Mouse (Mus musculus) intestine, embryonic 14.5 days (tissue): ENCODE results near the gene Tmem110. TPM values are rescaled to one million over a fixed set of nuclear protein-coding genes. Genes with fewer than 3 reads are reported as not detected.

Experiments
- ATAC-seq: fragments of 200-750 bp; cut with Nextera tagmentation; replicated peaks from 2 replicates; pipeline ENCODE4 v1.8.0; 2017; ENCODE audit warnings: low read depth, moderate number of reproducible peaks, moderate TSS enrichment, moderate library complexity; ENCODE audit not compliant: low FRiP score, low TSS enrichment
- DNase-seq: peaks from one replicate; pipeline ENCODE4 v3.0.0-alpha.2; 2018; ENCODE audit warnings: low spot score
- H3K27ac ChIP-seq: fragments of 300-500 bp; sonication (generic); 2 replicates; pipeline ENCODE4 v1.5.1; 2014; ENCODE audit warnings: low read depth, mild to moderate bottlenecking, control low read depth
- H3K27me3 ChIP-seq: fragments of 300-500 bp; sonication (generic); replicated peaks from 2 replicates; pipeline ENCODE4 v1.6.1; 2014; ENCODE audit warnings: low read length, control low read depth; ENCODE audit not compliant: control insufficient read depth, insufficient read depth
- H3K36me3 ChIP-seq: fragments of 300-500 bp; sonication (generic); 2 replicates; pipeline ENCODE4 v1.6.1; 2014; ENCODE audit warnings: low read length, control low read depth; ENCODE audit not compliant: control insufficient read depth, insufficient read depth
- H3K4me1 ChIP-seq: fragments of 300-500 bp; sonication (generic); replicated peaks from 2 replicates; pipeline ENCODE4 v1.6.1; 2014; ENCODE audit warnings: low read length, control low read depth, mixed read lengths; ENCODE audit not compliant: control insufficient read depth, insufficient read depth
- H3K4me2 ChIP-seq: fragments of 300-500 bp; sonication (generic); 2 replicates; pipeline ENCODE4 v1.6.1; 2014; ENCODE audit warnings: low read length
- H3K4me3 ChIP-seq: fragments of 300-500 bp; sonication (generic); 2 replicates; pipeline ENCODE4 v1.5.1; 2014; ENCODE audit warnings: low read depth, low read length, control low read depth, mixed read lengths
- H3K9ac ChIP-seq: fragments of 300-500 bp; sonication (generic); 2 replicates; pipeline ENCODE4 v1.6.1; 2014; ENCODE audit warnings: mild to moderate bottlenecking, low read length
- H3K9me3 ChIP-seq: fragments of 300-500 bp; sonication (generic); 2 replicates; pipeline ENCODE4 v1.6.1; 2016; ENCODE audit warnings: low read length, control low read depth; ENCODE audit not compliant: control insufficient read depth
- WGBS: fragments of 180-500 bp; shearing (Covaris S2); extraction: QIAGEN DNeasy Blood & Tissue Kit; methylation state at CpG from one replicate; pipeline ENCODE4 v1.1.7; 2014; 5-methylcytosine and 5-hydroxymethylcytosine counted together
- polyA plus RNA-seq: library from polyadenylated mRNA; unstranded; fragments of >200 nt; fragmentation: Nextera tagmentation; extraction: Ambion mirVana; gene quantifications from 2 replicates; pipeline ENCODE4 v1.2.1, GENCODE M21; 2014

Gene Tmem110
- polyA plus RNA-seq, 1 experiment from 2014 or later, result 24.9 TPM

GRCm38 (mm10) chr14:30879794-30880193 is 54.4 kb downstream of the Tmem110 start:
- no peak for DNase-seq
- Histone ChIP-seq H3K4me2 (no peak overlapping the region), H3K9ac (no peak overlapping the region)

GRCm38 (mm10) chr14:30880251-30880650 is 54.9 kb downstream of the Tmem110 start:
- WGBS, result 73% methylated on average over 8 of the region's 8 CpGs
- no peak overlapping the region for H3K4me3 ChIP-seq
- no peak overlapping the region for H3K27ac ChIP-seq
- H3K4me1 ChIP-seq, result peaks cover 7% of the 10 kb centered on the region
- no peak overlapping the region for H3K9ac ChIP-seq
- DNase-seq (no peak), ATAC-seq (no peak)
- peaks cover 8% of the 10 kb centered on the region for H3K36me3 ChIP-seq
- no peaks in the 10 kb centered on the region for H3K9me3 ChIP-seq
- no peak overlapping the region for H3K4me2 ChIP-seq
- H3K27me3 ChIP-seq, result no peaks in the 10 kb centered on the region

More at GRCm38 (mm10) chr14:30879794-30880193, 54.4 kb downstream of the Tmem110 start:
- H3K9me3 ChIP-seq, result no peaks in the 10 kb centered on the region
- peaks cover 11% of the 10 kb centered on the region for H3K36me3 ChIP-seq
- peak overlapping the region; percentile 70 for H3K27ac ChIP-seq
- 44% methylated on average over 9 of the region's 9 CpGs for WGBS
- ATAC-seq, result peak; percentile 57
- H3K4me1 ChIP-seq, result peaks cover 7% of the 10 kb centered on the region
- no peak overlapping the region for H3K4me3 ChIP-seq
- H3K27me3 ChIP-seq, result no peaks in the 10 kb centered on the region

GRCm38 (mm10) chr14:30880811-30881717 is 55.7 kb downstream of the Tmem110 start:
- Histone ChIP-seq H3K36me3 (no peaks in the 10 kb centered on the region; the same call in 1 of the 2 replicates), H3K27me3 (no peaks in the 10 kb centered on the region), H3K9ac (no peak overlapping the region), H3K27ac (no peak overlapping the region), H3K4me1 (peaks cover 7% of the 10 kb centered on the region), H3K4me2 (no peak overlapping the region), H3K4me3 (no peak overlapping the region), H3K9me3 (no peaks in the 10 kb centered on the region)
- 84% methylated on average over 17 of the region's 17 CpGs for WGBS
- ATAC-seq, result no peak
- no peak for DNase-seq

- H3K27me3 ChIP-seq, result no peaks in the 10 kb centered on the region
- ATAC-seq, result no peak
- 87% methylated on average over 3 of the region's 3 CpGs for WGBS
- H3K4me1 ChIP-seq, result peaks cover 7% of the 10 kb centered on the region
- no peak overlapping the region for H3K4me2 ChIP-seq
- H3K4me3 ChIP-seq, result no peak overlapping the region
- H3K36me3 ChIP-seq, result no peaks in the 10 kb centered on the region
- no peaks in the 10 kb centered on the region for H3K9me3 ChIP-seq
- no peak for DNase-seq
- no peak overlapping the region for H3K9ac ChIP-seq
- H3K27ac ChIP-seq, result no peak overlapping the region
Observed at GRCm38 (mm10) chr14:30881718-30882108, 56.3 kb downstream of the Tmem110 start.

GRCm38 (mm10) chr14:30885298-30885697 is 59.9 kb downstream of the Tmem110 start:
- no peak overlapping the region for H3K9ac ChIP-seq
- no peak overlapping the region for H3K27ac ChIP-seq
- no peak overlapping the region for H3K4me2 ChIP-seq
- DNase-seq, result no peak
- H3K36me3 ChIP-seq, result no peaks in the 10 kb centered on the region
- no peaks in the 10 kb centered on the region for H3K9me3 ChIP-seq
- no peaks in the 10 kb centered on the region for H3K27me3 ChIP-seq
- no peak overlapping the region for H3K4me3 ChIP-seq
- 8% methylated on average over 3 of the region's 3 CpGs for WGBS
- ATAC-seq, result no peak
- peaks cover 6% of the 10 kb centered on the region for H3K4me1 ChIP-seq

GRCm38 (mm10) chr14:30886204-30886603 is 60.8 kb downstream of the Tmem110 start, which contains the start of gene Itih4:
TSS of gene Itih4 (plus strand) at chr14:30886476.
- no peaks in the 10 kb centered on the region for H3K27me3 ChIP-seq
- H3K4me3 ChIP-seq, result no peak within 1 kb of the TSS
- H3K9ac ChIP-seq, result no peak within 1 kb of the TSS
- DNase-seq, result no peak
- H3K36me3 ChIP-seq, result no peaks in the 10 kb centered on the region
- peaks cover 6% of the 10 kb centered on the region for H3K4me1 ChIP-seq
- ATAC-seq, result no peak
- no peak within 1 kb of the TSS for H3K27ac ChIP-seq
- no peaks in the 10 kb centered on the region for H3K9me3 ChIP-seq
- H3K4me2 ChIP-seq, result no peak within 1 kb of the TSS
- WGBS, result 88% methylated on average over 3 of the region's 3 CpGs

- H3K9ac ChIP-seq, result no peak overlapping the region
- 10% methylated on average over 8 of the region's 9 CpGs for WGBS
- no peaks in the 10 kb centered on the region for H3K9me3 ChIP-seq
- no peaks in the 10 kb centered on the region for H3K27me3 ChIP-seq
- no peak overlapping the region for H3K27ac ChIP-seq
- peaks cover 6% of the 10 kb centered on the region for H3K4me1 ChIP-seq
- peak overlapping the region; percentile 31 for H3K4me2 ChIP-seq
- H3K36me3 ChIP-seq, result no peaks in the 10 kb centered on the region
- ATAC-seq, result 0 out of 2 replicates have a peak, but pooled peaks have one; percentile 32
- DNase-seq, result no peak
- H3K4me3 ChIP-seq, result no peak overlapping the region
Observed at GRCm38 (mm10) chr14:30888271-30888732, 62.9 kb downstream of the Tmem110 start.

GRCm38 (mm10) chr14:30899972-30900371 is 74.6 kb downstream of the Tmem110 start:
- no peak overlapping the region for H3K4me2 ChIP-seq
- DNase-seq, result no peak
- H3K27me3 ChIP-seq, result no peaks in the 10 kb centered on the region
- H3K4me3 ChIP-seq, result no peak overlapping the region
- H3K4me1 ChIP-seq, result no peaks in the 10 kb centered on the region
- ATAC-seq, result no peak
- 67% methylated on average over 3 of the region's 3 CpGs for WGBS
- no peaks in the 10 kb centered on the region; the same call in 1 of the 2 replicates for H3K9me3 ChIP-seq
- H3K27ac ChIP-seq, result no peak overlapping the region
- no peak overlapping the region for H3K9ac ChIP-seq
- H3K36me3 ChIP-seq, result no peaks in the 10 kb centered on the region
